Mouse (Mus musculus) c-Kit-positive CD71-positive TER-119-positive erythroid progenitor cells, embryonic 14.5 days (primary cell): Measurements from ENCODE around the gene Sorbs1.

Experiments used
- DNase-seq: peaks from one replicate; pipeline ENCODE4 v3.0.0-alpha.2; 2013; ENCODE audit warnings: low spot score

Gene Sorbs1

GRCm38 (mm10) chr19:40512500-40513421, 818 bp downstream of the Sorbs1 start:
- DNase-seq = peak; percentile 47

DNA sequence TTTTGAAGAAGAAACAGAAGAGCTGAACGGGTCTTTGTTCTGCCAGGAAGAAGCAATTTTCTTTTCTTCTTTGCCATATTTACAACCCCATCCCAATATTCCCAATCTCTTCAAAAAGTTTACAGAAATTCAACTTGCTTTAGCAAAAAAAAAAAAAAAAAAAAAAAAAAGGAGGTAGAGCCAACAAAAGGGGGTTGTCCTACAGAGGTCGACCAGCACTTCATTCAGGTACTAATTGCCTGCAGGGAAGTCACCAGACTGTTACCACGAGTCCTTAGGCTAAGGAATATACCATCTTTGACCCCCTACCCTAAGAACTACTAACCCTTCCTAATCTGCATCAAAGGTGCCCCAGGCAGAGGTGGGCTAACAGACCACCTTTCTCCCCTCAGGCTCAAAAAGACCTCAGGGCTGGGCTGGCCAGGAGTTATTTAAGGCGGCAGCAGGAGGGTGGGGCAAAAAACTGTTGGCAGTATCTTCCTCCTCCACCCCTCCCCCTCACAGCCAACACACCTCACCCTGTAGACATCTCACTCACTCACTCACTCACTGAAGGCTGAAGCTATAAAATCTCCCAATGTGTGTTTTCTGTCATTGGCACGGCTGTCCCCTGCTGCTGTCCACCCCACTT, 1.8 kb downstream of the Sorbs1 start:
- DNase-seq = peak; percentile 74

DNA sequence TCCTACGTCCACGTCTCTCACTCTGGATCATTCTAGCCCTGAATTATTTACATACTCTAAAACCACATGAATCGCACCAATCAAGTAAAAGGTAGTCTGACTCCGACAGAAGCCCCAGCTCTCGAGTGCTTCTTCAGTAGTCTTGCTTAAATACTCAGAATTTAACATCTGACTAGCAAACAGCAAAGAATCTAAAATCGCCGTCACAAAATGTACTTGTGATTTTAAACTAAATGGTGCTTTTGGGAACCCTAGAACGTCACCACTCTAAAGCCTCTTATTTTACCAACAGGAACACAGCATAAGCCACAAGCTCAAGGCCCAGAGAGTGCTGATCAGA, 2.5 kb downstream of the Sorbs1 start:
- no peak for DNase-seq

DNA sequence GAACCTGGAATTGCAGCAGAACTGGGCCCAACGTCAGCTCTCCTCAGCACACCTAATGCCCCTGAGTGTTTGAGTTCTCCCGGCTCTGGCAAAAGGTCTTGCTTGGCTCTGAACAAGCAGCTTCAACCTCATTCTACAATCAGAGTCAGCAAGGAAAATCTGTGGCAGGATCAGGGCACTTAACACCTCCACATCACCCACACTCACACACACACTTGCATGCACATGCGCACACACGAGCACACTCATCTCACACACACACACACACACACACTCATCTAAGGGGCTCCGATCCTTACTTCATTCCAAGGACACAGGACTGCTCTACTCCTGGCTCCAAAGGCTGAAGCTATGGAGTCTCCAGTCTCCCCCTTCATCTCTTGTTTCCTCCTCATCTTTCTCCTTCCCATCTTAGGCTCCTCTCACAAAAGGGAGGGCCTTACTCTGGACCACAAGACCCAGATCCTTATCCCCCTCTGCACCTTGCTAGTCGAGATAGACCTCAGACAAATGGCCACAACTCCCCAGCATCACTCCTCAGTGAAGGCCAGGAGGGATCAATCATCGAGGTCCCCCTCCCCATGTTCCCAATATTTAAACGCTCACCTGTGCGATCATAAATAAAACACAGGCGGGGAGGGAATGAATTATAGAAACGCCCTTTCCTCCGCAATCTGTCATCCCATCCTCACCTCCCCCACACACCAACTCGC, 3.0 kb downstream of the Sorbs1 start:
- DNase-seq = no peak

GRCm38 (mm10) chr19:40509274-40509673, 4.3 kb downstream of the Sorbs1 start:
- DNase-seq = no peak

DNA sequence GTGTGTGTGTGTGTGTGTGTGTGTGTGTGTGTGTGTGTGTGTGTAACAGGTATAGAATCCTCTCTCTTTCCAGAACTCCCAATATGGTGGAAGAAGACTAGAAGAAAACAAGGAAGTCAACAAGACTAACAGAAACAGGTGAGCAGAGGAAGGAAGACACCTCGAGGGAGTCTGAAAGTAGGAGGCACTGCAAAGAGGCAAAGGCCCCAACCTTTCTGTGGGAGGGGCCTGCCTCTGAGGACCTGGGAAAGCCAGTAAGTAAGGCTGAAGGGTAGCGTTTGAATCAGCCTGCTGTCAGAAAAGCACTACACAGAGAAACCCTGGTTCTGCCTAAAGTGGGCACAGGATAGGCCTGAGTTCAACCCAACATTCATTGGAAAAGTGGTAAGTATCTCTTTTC, 4.7 kb downstream of the Sorbs1 start:
- DNase-seq = no peak

- DNase-seq = no peak
Observed at GRCm38 (mm10) chr19:40506965-40507364, 6.6 kb downstream of the Sorbs1 start.

- no peak for DNase-seq
Observed at GRCm38 (mm10) chr19:40504336-40504735, 9.2 kb downstream of the Sorbs1 start.

- DNase-seq = no peak
Observed at GRCm38 (mm10) chr19:40499940-40500737, 13.4 kb downstream of the Sorbs1 start.

DNA sequence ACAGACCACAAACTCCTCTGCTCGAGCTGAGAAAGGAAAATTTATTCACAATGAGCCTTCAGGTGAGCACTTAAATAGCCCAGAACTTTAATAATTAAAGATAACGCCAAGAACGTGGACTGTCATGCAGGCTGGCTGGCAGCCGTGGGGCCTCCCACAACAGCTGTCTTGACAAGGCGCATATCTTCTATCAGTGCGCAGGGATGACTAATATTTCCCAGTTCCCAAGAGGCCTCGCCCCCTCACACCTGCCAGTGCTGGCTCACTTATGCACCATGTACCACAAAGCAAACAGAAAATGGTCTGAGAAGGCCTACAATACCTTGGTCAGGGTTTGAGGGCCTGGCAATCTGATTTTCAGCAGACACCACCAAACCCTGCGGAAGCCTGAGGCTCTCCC, 14.4 kb downstream of the Sorbs1 start:
- no peak for DNase-seq

- no peak for DNase-seq
Observed at GRCm38 (mm10) chr19:40498162-40498725, 15.3 kb downstream of the Sorbs1 start.

- no peak for DNase-seq
Observed at GRCm38 (mm10) chr19:40496509-40497267, 16.9 kb downstream of the Sorbs1 start.

GRCm38 (mm10) chr19:40496071-40496470, 17.5 kb downstream of the Sorbs1 start:
- DNase-seq = no peak

DNA sequence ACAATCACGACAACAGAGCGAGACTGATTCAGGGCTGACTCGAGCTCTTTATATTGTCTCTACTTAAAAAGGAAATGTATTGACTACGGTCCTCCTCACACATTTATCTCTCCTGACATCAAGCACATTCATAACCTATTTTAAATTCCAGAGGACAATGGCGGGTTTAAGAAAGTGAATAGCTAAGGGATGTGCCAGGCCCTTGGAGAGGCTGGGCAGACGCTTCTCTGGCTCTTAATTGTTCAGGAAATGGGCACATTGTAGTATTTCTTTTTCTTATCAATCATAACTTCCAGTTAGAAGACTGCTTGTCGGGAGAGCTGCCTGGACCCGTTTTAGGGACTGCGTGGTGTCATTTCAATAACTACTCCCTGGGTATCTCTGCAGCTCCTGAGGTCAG, 20.7 kb downstream of the Sorbs1 start:
- DNase-seq = no peak

- DNase-seq = no peak
Observed at GRCm38 (mm10) chr19:40491442-40491841, 22.1 kb downstream of the Sorbs1 start.

DNA sequence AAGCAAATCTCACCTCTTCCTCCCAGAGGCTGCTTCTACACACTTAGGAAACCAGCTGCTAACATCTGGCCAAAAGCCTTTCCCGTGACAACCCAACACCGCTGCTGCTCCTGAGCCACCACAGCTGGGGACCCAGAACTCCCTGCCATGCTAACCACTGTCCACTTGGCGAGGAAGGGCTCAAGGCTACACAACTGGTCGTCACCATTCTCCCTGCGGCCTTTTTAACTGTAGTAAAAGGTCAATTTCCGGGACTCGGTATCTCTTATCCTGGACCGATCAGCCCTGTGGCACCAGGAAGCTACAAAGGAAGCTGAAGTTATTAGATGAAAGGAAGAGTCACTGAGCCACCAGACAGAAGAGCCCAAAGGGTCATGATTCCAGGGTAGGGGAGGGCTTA, 22.8 kb downstream of the Sorbs1 start:
- DNase-seq = no peak

DNA sequence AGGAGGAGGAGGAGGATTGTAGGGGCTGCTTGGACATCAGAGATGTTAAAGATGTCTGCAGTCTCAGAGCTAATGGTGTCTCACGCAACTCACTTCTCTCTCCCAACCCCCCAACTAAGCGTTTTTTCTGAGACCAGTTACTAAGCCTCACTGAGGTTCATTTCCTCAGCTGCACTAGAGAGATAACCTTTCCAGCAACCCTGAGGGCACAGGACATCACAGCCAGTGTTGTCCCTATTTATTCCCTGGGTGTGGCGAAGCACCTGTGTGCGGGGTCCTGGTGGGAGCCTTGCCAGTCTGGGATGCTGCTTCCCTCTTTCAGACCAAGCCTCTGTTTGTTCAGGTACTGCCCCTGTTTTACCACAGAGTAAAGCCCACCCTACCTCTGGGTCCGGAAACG, 23.9 kb downstream of the Sorbs1 start:
- no peak for DNase-seq

DNA sequence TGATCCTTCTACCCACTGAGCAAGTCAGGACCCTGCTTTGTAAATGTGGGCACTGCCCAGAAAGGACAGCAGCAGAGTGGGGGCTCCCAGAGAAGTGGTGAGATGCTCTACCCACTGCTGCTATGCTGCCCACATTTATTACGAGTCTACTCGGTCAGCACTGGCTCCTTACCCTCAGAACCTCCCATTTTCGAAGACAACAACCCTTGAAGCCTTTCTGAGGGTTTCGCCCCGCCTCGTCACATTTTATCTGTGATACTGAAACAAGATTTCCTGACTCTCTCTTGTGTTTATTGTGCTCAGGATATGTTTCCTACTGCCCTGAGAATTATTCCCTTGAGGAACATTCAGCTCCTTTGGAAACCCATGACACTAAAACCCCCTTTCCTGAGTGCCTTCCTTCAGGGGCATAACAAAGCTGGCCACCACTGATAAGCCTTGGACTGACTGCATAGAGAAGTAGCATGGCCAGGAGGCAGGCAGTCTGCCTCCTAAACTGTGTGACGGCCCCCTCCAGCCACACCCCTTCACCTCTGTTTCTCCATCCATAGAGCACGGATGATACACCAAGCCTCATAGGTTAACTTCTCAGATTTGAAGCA, 24.6 kb downstream of the Sorbs1 start:
- no peak for DNase-seq

GRCm38 (mm10) chr19:40487561-40487960, 26.0 kb downstream of the Sorbs1 start:
- no peak for DNase-seq

GRCm38 (mm10) chr19:40481115-40481514, 32.5 kb downstream of the Sorbs1 start:
- DNase-seq = no peak

GRCm38 (mm10) chr19:40478161-40478575, 35.4 kb downstream of the Sorbs1 start:
- DNase-seq = no peak
